Mouse (Mus musculus): ENCODE measurements around the gene Ttc16. TPM values are rescaled to one million over a fixed set of nuclear protein-coding genes. Genes with fewer than 3 reads are reported as not detected.

Ttc16 gene
- 0.24 to 0.61 TPM in 2 of 4 replicates, not detected in the others for total RNA-seq (2023; ENCODE audit: inconsistent age)

DNA sequence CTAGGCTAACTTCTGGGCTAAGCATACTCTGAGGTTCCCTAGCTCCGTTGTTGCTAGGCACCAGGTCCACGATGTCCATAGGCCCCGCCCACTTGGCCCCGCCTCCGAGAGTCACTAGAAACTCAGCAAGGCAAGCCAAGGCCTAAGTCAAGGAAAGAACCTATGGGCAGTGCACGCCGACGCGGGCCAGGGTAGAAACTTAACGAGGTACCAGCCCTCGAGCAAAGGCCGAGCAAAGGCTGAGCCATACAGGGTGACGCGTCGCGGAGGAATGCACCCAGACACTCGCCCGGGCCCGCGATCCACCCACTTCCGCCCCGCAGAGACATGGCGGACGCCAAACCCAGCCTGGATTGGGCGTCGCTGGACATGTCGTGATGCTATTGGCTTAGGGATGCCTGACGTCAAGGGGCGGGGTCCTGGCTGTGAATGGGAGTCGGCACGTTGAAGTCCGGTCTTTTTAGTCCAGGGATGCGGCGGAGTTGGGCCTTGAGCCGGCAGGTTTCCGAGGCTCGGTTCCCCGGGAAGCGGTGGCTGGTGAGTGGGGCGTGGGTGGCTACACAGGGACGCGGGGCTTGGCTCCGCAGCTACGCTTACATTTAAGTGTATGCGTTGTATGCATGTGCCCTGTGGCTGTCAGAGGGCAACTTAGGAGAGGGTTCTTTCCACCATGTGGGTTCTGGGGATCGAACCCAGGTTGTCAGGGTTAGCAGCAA lies at the start of gene Ttc16, which contains the start of gene Ptrh1:
Gene Ttc16 (minus strand): TSS at position 275 of the 716 bp plus-strand sequence.
Gene Ptrh1 (plus strand): TSS at position 428 of the 716 bp plus-strand sequence.

DNA sequence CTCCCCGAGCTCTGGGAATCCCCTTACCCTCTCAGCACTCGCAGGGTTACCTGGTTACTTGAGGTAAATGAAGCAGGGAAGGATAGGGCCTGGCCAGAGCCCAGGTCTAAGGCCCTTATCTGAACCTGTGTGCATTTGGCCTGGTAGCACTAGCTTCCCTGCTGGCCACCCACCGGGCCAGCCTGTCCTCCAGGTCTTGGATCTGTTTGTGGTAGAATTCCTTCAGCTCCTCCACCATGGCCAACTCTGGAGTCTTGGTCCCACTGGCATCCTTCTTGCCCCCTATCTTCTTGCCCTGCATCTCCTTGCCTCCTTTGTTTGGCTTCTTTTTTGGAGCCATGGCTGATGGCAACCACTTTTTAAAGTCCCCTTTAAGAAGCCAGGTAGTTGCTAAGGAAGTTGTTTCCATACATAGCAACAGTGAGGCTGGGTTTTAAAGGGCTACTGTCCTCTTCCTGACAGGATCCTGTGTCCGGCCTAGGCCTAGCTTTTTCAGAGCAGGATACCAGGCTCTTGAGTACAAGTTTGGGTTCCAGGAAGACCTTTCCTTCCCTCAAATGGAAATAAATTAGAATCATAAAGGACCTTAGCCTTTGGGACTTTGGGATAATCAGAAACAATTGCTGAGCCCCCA lies 8.7 kb upstream of the Ttc16 start, which contains the start of gene Cfap157:
Gene Cfap157 (minus strand): TSS at position 381 of the 634 bp plus-strand sequence.

DNA sequence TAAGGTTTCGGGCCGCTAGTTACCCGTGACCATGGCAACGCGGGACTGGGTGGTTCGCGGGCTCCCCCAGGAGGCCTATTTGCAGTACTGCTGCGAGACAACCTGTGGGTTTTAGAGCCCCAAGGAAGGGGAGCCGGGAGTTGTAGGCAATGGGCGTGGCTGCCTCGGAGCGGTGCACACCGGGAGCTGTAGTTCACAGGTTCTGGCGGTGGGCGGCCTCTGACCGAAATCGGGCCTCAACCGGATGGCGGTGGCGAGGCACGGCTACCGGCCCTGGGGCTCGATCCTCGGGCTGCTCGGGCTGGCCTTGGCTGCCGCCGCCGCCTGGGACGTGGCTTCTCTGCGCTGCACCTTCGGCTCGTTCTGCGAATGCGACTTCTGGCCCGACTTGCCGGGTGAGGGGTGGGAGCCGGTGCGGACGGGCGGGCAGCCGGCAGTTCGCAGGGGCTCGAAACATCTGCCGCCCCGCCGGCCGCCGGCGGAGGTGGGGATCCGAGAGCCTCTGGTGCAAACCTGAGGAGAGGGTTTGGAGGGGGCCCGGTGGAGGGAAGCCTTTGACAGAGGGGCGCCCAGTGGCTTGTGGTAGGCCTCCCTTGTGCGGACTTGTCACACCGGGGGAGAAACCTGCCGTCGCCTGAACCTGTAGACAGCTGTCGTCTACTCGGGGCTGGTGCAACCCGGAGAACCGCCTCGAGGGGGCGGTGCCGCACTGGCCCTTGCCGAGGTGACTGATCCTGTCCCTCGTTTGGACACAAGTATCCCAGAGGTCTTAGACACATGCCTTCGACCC lies 18.2 kb downstream of the Ttc16 start, which contains the start of gene Tor2a:
Gene Tor2a (plus strand): TSS at position 179 of the 790 bp plus-strand sequence.

DNA sequence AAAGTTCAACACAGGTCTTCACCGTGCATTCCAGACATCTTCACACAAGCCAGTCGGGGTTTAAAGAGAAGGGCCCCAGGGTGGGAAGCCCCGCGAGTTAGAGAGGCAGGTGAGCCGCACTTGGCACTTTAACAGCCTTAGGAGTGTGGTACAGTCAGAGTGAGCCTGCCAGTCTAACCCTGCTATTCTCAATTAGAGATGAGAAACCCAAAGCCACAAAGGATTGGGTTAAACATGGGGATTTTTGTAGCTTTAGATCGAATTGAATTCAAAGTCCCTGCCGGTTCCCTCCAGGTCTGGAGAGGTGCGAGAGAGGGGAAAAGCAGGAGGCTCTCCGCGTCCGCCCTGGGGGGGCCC lies 34.5 kb downstream of the Ttc16 start, which contains the start of gene 6330409D20Rik:
Gene 6330409D20Rik (minus strand): TSS at position 101 of the 357 bp plus-strand sequence.

DNA sequence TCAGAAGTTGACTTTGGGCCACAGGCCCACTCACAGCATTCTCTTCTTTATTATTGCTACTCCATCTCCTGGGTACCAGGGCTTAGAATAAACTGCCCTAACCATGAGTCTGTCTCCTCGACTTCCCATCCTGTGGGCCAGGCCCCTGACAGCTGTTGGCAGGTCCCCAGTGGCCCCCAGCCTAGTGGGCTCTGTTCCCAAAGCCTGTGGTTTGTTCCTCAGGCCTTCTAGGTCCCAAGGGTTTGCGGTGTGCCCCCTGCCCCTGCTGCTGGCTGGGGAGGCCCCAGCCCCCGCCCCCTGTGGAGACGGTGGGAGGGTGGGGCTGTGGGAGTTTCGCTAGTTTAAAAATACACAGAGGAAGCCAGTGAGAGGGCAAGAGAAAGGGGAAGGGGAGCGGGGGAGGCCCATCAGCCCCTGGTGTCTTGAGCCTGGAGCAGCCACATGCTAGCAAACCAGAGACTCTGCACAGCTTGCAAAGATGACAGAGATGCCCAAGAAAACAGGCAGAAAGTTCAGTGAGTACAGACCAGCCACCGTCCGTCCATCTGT lies 54.7 kb downstream of the Ttc16 start, which contains the start of gene Sh2d3c:
Gene Sh2d3c (plus strand): TSS at position 375 of the 549 bp plus-strand sequence.

DNA sequence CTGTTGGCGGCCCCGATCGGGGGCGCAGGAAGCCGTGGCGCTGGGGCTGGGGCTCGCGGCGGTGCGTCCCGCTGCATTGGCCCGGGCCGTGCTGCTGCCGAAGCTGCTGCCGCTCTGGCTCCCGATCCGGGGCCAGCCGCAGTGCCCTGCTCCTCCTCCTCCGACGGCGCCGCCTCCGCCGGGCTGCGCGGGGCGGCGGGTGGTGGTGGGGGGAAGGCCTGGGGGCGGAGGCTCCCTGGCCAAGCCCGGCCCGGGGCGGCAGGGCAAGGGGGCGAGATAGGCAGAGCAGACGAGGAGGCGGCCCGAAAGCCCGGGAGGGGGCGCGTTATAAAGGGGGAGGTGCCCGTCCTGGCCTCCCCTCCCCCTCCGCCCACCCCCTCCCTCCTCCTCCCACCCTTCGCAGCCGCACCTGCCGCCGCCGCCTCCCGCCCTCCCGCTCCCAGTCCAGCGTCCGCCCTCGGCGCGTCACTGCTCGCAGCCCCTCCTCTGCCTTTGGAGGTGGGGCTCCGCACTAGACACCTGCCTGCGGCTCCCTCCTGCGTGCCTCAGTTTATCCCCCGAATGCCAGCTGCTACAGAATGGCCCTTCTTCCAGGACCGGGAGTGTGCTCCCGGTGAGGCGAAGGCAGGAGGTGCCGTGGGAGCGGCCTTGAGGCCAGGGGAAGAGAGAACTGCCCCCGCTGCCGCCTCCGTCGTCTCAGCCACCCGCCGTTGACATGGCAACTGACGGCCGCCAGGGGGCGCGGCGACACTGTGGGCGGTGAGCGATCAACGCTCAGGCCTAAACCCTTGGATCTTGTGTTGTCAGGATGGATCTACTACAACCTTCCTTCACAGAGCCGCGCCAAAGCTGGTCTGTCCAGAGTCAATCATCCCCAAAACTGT lies 62.3 kb downstream of the Ttc16 start, which contains the start of gene Cdk9:
Gene Cdk9 (minus strand): TSS at position 143 of the 884 bp plus-strand sequence.

Other genes starting within 250 kb of the Ttc16 start
- gene Fam102a, start 240.3 kb downstream of the Ttc16 start, total RNA-seq (2023; ENCODE audit: inconsistent age), result 61.5 to 65.8 TPM (median 63.9 TPM) in 4 replicates
- 66.0 to 73.0 TPM (median 69.5 TPM) in 4 replicates for gene Dpm2, start 204.8 kb downstream of the Ttc16 start, total RNA-seq (2023; ENCODE audit: inconsistent age)
- gene Pip5kl1, start 200.8 kb downstream of the Ttc16 start, total RNA-seq (2023; ENCODE audit: inconsistent age), result 0.64 to 0.84 TPM (median 0.79 TPM) in 4 replicates
- gene 9430097D07Rik, start 199.9 kb downstream of the Ttc16 start, total RNA-seq (2023; ENCODE audit: inconsistent age), result not detected in 4 replicates
- gene St6galnac4, start 188.5 kb downstream of the Ttc16 start, total RNA-seq (2023; ENCODE audit: inconsistent age), result 60.4 to 66.2 TPM (median 64.5 TPM) in 4 replicates
- gene St6galnac6, start 175.9 kb downstream of the Ttc16 start, total RNA-seq (2023; ENCODE audit: inconsistent age), result 7.2 to 13.8 TPM (median 9.2 TPM) in 4 replicates
- gene Ak1, start 153.9 kb downstream of the Ttc16 start, total RNA-seq (2023; ENCODE audit: inconsistent age), result 0.26 to 1.2 TPM (median 0.62 TPM) in 4 replicates
- 0.45 to 0.99 TPM (median 0.67 TPM) in 4 replicates for gene Eng, start 129.0 kb downstream of the Ttc16 start, total RNA-seq (2023; ENCODE audit: inconsistent age)
- 26.9 to 36.5 TPM (median 31.6 TPM) in 4 replicates for gene Fpgs, start 71.5 kb downstream of the Ttc16 start, total RNA-seq (2023; ENCODE audit: inconsistent age)
- gene Cdk9, start 62.6 kb downstream of the Ttc16 start, total RNA-seq (2023; ENCODE audit: inconsistent age), result 135 to 164 TPM (median 162 TPM) in 4 replicates
- 89.6 to 94.2 TPM (median 93.4 TPM) in 4 replicates for gene Sh2d3c, start 54.6 kb downstream of the Ttc16 start, total RNA-seq (2023; ENCODE audit: inconsistent age)
- not detected in 4 replicates for gene 6330409D20Rik, start 34.6 kb downstream of the Ttc16 start, total RNA-seq (2023; ENCODE audit: inconsistent age)
- gene Tor2a, start 18.4 kb downstream of the Ttc16 start, total RNA-seq (2023; ENCODE audit: inconsistent age), result 31.3 to 39.1 TPM (median 34.5 TPM) in 4 replicates
- 2.5 to 7.2 TPM (median 3.3 TPM) in 4 replicates for gene Ptrh1, start 153 bp upstream of the Ttc16 start, total RNA-seq (2023; ENCODE audit: inconsistent age)
- 0.32 TPM in 1 of 4 replicates, not detected in the others for gene Cfap157, start 8.8 kb upstream of the Ttc16 start, total RNA-seq (2023; ENCODE audit: inconsistent age)
- gene Stxbp1, start 71.6 kb upstream of the Ttc16 start, total RNA-seq (2023; ENCODE audit: inconsistent age), result 3.9 to 5.8 TPM (median 5.1 TPM) in 4 replicates
- gene Fam129b, start 100.5 kb upstream of the Ttc16 start, total RNA-seq (2023; ENCODE audit: inconsistent age), result 1.4 to 2.3 TPM (median 1.9 TPM) in 4 replicates
- 883 to 1,046 TPM (median 954 TPM) in 4 replicates for gene Rpl12, start 185.9 kb upstream of the Ttc16 start, total RNA-seq (2023; ENCODE audit: inconsistent age)
- gene Lrsam1, start 186.0 kb upstream of the Ttc16 start, total RNA-seq (2023; ENCODE audit: inconsistent age), result 13.4 to 23.0 TPM (median 18.7 TPM) in 4 replicates
- gene Slc2a8, start 206.4 kb upstream of the Ttc16 start, total RNA-seq (2023; ENCODE audit: inconsistent age), result 5.7 to 12.4 TPM (median 6.3 TPM) in 4 replicates

Measured in B cell, adult (primary cell).